Mouse (Mus musculus) adrenal gland, postnatal 10 days (tissue): ENCODE data around the gene Ptp4a2. TPM values are rescaled to one million over a fixed set of nuclear protein-coding genes. Genes with fewer than 3 reads are reported as not detected.
"Not testable (repeated sequence)": the region's sequence is repeated elsewhere in the genome, so short reads cannot be mapped to it uniquely, and the experiment has no call there.

ENCODE experiments used
- DNase-seq: peaks from one replicate; pipeline ENCODE4 v3.0.0; 2021; ENCODE audit warnings: mixed read lengths
- long read RNA-seq, 2 experiments: library from polyadenylated mRNA; stranded (forward); transcript quantifications; one replicate each; pipeline ENCODE4 v2.0.0; 2021
- total RNA-seq, 2 experiments: library from RNA; stranded (reverse); gene quantifications; 2 replicates each; pipeline ENCODE4 v1.2.3; 2021

Gene Ptp4a2
- 100 to 1,000 TPM; 260 to 289 TPM for total RNA-seq
- long read RNA-seq, experiment 1, transcript Ptp4a2-201 (6 exons, 3,646 nt), result major isoform, 75 of 142 reads
- long read RNA-seq, experiment 1, transcript Ptp4a2-207 (6 exons, 3,382 nt), result minor isoform, 9 of 142 reads
- long read RNA-seq, experiment 1, partial matches to known transcripts, result 24 of 142 reads
- long read RNA-seq, experiment 1, other reads (novel, unspliced or antisense), result 34 of 142 reads
- long read RNA-seq, experiment 2, transcript Ptp4a2-201 (6 exons, 3,646 nt), result major isoform, 59 of 111 reads
- long read RNA-seq, experiment 2, transcript Ptp4a2-207 (6 exons, 3,382 nt), result minor isoform, 13 of 111 reads
- long read RNA-seq, experiment 2, partial matches to known transcripts, result 31 of 111 reads
- long read RNA-seq, experiment 2, other reads (novel, unspliced or antisense), result 8 of 111 reads

GRCm38 (mm10) chr4:129810798-129811604, at the start of gene Ptp4a2:
Gene Ptp4a2 (plus strand): TSS chr4:129811219.
- peak; percentile 73 for DNase-seq

- no peak for DNase-seq
These were observed 49.4 kb upstream of the Ptp4a2 start for GRCm38 (mm10) chr4:129761606-129762005.

- DNase-seq, result not testable (repeated sequence)
These were observed 48.5 kb upstream of the Ptp4a2 start for GRCm38 (mm10) chr4:129762496-129762895.

- no peak for DNase-seq
These were observed 45.7 kb upstream of the Ptp4a2 start for GRCm38 (mm10) chr4:129765351-129765750.

- no peak for DNase-seq
These were observed 43.2 kb upstream of the Ptp4a2 start for GRCm38 (mm10) chr4:129767782-129768181.

- DNase-seq, result not testable (repeated sequence)
These were observed 42.3 kb upstream of the Ptp4a2 start for GRCm38 (mm10) chr4:129768742-129769141.

- DNase-seq, result no peak
These were observed 40.4 kb upstream of the Ptp4a2 start for GRCm38 (mm10) chr4:129770600-129770999.

GRCm38 (mm10) chr4:129771314-129771671, 39.7 kb upstream of the Ptp4a2 start:
- no peak for DNase-seq

- peak; percentile 16 for DNase-seq
These were observed 39.1 kb upstream of the Ptp4a2 start for GRCm38 (mm10) chr4:129771672-129772521.

GRCm38 (mm10) chr4:129781881-129782675, 28.9 kb upstream of the Ptp4a2 start:
- peak; percentile 62 for DNase-seq

GRCm38 (mm10) chr4:129782857-129783331, 28.1 kb upstream of the Ptp4a2 start:
- no peak for DNase-seq

GRCm38 (mm10) chr4:129783506-129783905, 27.5 kb upstream of the Ptp4a2 start:
- no peak for DNase-seq

- DNase-seq, result peak; percentile 84
These were observed 25.8 kb upstream of the Ptp4a2 start for GRCm38 (mm10) chr4:129785178-129785577.

- no peak for DNase-seq
These were observed 22.3 kb upstream of the Ptp4a2 start for GRCm38 (mm10) chr4:129788693-129789092.

- DNase-seq, result no peak
These were observed 21.4 kb upstream of the Ptp4a2 start for GRCm38 (mm10) chr4:129789635-129790034.

- peak; percentile 47 for DNase-seq
These were observed 20.5 kb upstream of the Ptp4a2 start for GRCm38 (mm10) chr4:129790475-129790874.

- DNase-seq, result no peak
These were observed 19.6 kb upstream of the Ptp4a2 start for GRCm38 (mm10) chr4:129791399-129791798.

GRCm38 (mm10) chr4:129792666-129793202, 18.3 kb upstream of the Ptp4a2 start:
- no peak for DNase-seq

- peak; percentile 47 for DNase-seq
These were observed 17.2 kb upstream of the Ptp4a2 start for GRCm38 (mm10) chr4:129793713-129794329.

- peak; percentile 30 for DNase-seq
These were observed 15.7 kb upstream of the Ptp4a2 start for GRCm38 (mm10) chr4:129795151-129795860.
